Mouse (Mus musculus): ENCODE data around the gene Plcl2.

- TF ChIP-seq CHD2 (IDR thresholded peaks at IDR 0.05; ENCODE audit: low read length) (no peak), CTCF (IDR thresholded peaks at IDR 0.05 in 2 of 3, conservative IDR thresholded peaks at IDR 0.05 in 1 of 3; ENCODE audit: control insufficient read depth in 1 of 3, insufficient read depth in 1 of 3, low read depth in 2 of 3, low read length in 3 of 3, poor library complexity in 1 of 3, severe bottlenecking in 1 of 3) (no peak), UBTF (IDR thresholded peaks at IDR 0.05; ENCODE audit: borderline replicate concordance, insufficient read depth, low read depth, low read length) (no peak), ZC3H11A (IDR thresholded peaks at IDR 0.05; ENCODE audit: low read depth, low read length) (no peak), POLR2AphosphoS5 (IDR thresholded peaks at IDR 0.05; ENCODE audit: borderline replicate concordance, low read depth, low read length) (no peak), POLR2A (IDR thresholded peaks at IDR 0.05; ENCODE audit: control insufficient read depth in 1 of 2, insufficient read depth in 1 of 2, low read depth in 1 of 2, low read length in 2 of 2, poor library complexity in 1 of 2) (no peak), MAX (IDR thresholded peaks at IDR 0.05; ENCODE audit: low read length) (no peak)
Observed at GRCm38 (mm10) chr17:50730896-50731295, 221.7 kb downstream of the Plcl2 start.

Data from MEL (cell line).